Mouse (Mus musculus): ENCODE results near the gene Klhl22. TPM values are rescaled to one million over a fixed set of nuclear protein-coding genes. Genes with fewer than 3 reads are reported as not detected.

The Klhl22 gene
- polyA plus RNA-seq, 1 experiment from 2014 or later, result 76.6 TPM

GRCm38 (mm10) chr16:17835481-17835880 is 76.1 kb downstream of the Klhl22 start:
- Histone ChIP-seq H3K9ac (replicated peaks; ENCODE audit: low read depth, low read length) (no peak overlapping the region), H3K9me3 (ENCODE audit: control insufficient read depth, low read depth, low read length) (no peaks in the 10 kb centered on the region), H3K4me2 (replicated peaks; ENCODE audit: low read depth, low read length) (no peak overlapping the region), H3K4me1 (ENCODE audit: control insufficient read depth, insufficient read depth, low read length) (no peaks in the 10 kb centered on the region), H3K36me3 (ENCODE audit: control insufficient read depth, insufficient read depth, low read length) (peaks cover 2% of the 10 kb centered on the region; the same call in 1 of the 2 replicates), H3K27me3 (ENCODE audit: control insufficient read depth, insufficient read depth, low read length) (peaks cover 57% of the 10 kb centered on the region), H3K27ac (ENCODE audit: low read length) (no peak overlapping the region), H3K4me3 (ENCODE audit: low read depth, low read length) (no peak overlapping the region)
- WGBS, result 45% methylated on average over 13 of the region's 13 CpGs
- ATAC-seq (ENCODE audit: insufficient number of reproducible peaks, insufficient read depth, low FRiP score, low read depth), result no peak

- 78% methylated on average over 6 of the region's 6 CpGs for WGBS
- Histone ChIP-seq H3K9ac (replicated peaks; ENCODE audit: low read depth, low read length) (no peak within 1 kb of the TSS), H3K36me3 (ENCODE audit: control insufficient read depth, insufficient read depth, low read length) (peaks cover 24% of the 10 kb centered on the region), H3K9me3 (ENCODE audit: control insufficient read depth, low read depth, low read length) (no peaks in the 10 kb centered on the region), H3K4me1 (ENCODE audit: control insufficient read depth, insufficient read depth, low read length) (no peaks in the 10 kb centered on the region), H3K4me2 (replicated peaks; ENCODE audit: low read depth, low read length) (no peak within 1 kb of the TSS), H3K27ac (ENCODE audit: low read length) (no peak within 1 kb of the TSS), H3K27me3 (ENCODE audit: control insufficient read depth, insufficient read depth, low read length) (peaks cover 33% of the 10 kb centered on the region), H3K4me3 (ENCODE audit: low read depth, low read length) (no peak within 1 kb of the TSS)
- no peak for ATAC-seq (ENCODE audit: insufficient number of reproducible peaks, insufficient read depth, low FRiP score, low read depth)
Measured at GRCm38 (mm10) chr16:17838051-17838450, 78.6 kb downstream of the Klhl22 start, which contains the start of gene Car15. Car15 (minus strand) TSS chr16:17838364.

GRCm38 (mm10) chr16:17839976-17840375 is 80.6 kb downstream of the Klhl22 start:
- Histone ChIP-seq H3K4me1 (ENCODE audit: control insufficient read depth, insufficient read depth, low read length) (no peaks in the 10 kb centered on the region), H3K4me2 (replicated peaks; ENCODE audit: low read depth, low read length) (no peak overlapping the region), H3K4me3 (ENCODE audit: low read depth, low read length) (no peak overlapping the region), H3K27me3 (ENCODE audit: control insufficient read depth, insufficient read depth, low read length) (peaks cover 16% of the 10 kb centered on the region), H3K36me3 (ENCODE audit: control insufficient read depth, insufficient read depth, low read length) (peaks cover 41% of the 10 kb centered on the region), H3K9me3 (ENCODE audit: control insufficient read depth, low read depth, low read length) (no peaks in the 10 kb centered on the region), H3K27ac (ENCODE audit: low read length) (no peak overlapping the region), H3K9ac (replicated peaks; ENCODE audit: low read depth, low read length) (no peak overlapping the region)
- 88% methylated on average over 4 of the region's 4 CpGs for WGBS
- ATAC-seq (ENCODE audit: insufficient number of reproducible peaks, insufficient read depth, low FRiP score, low read depth), result no peak

- Histone ChIP-seq H3K27ac (ENCODE audit: low read length) (no peak overlapping the region), H3K9ac (replicated peaks; ENCODE audit: low read depth, low read length) (no peak overlapping the region), H3K27me3 (ENCODE audit: control insufficient read depth, insufficient read depth, low read length) (no peaks in the 10 kb centered on the region), H3K9me3 (ENCODE audit: control insufficient read depth, low read depth, low read length) (no peaks in the 10 kb centered on the region), H3K36me3 (ENCODE audit: control insufficient read depth, insufficient read depth, low read length) (peaks cover 64% of the 10 kb centered on the region), H3K4me2 (replicated peaks; ENCODE audit: low read depth, low read length) (no peak overlapping the region), H3K4me1 (ENCODE audit: control insufficient read depth, insufficient read depth, low read length) (no peaks in the 10 kb centered on the region), H3K4me3 (ENCODE audit: low read depth, low read length) (no peak overlapping the region)
- WGBS, result 96% methylated on average over 7 of the region's 7 CpGs
- ATAC-seq (ENCODE audit: insufficient number of reproducible peaks, insufficient read depth, low FRiP score, low read depth), result no peak
Measured at GRCm38 (mm10) chr16:17842437-17842836, 83.0 kb downstream of the Klhl22 start.

Other genes with a start within 250 kb of the Klhl22 start
- 55.1 and 60.5 TPM in 2 replicates for gene Thap7, start 228.5 kb upstream of the Klhl22 start, polyA plus RNA-seq (2014; fragmentation: Nextera tagmentation; extraction: Ambion mirVana)
- 0.27 and 0.35 TPM in 2 replicates for gene Lrrc74b, start 198.4 kb upstream of the Klhl22 start, polyA plus RNA-seq (2014; fragmentation: Nextera tagmentation; extraction: Ambion mirVana)
- gene P2rx6, start 197.7 kb upstream of the Klhl22 start, polyA plus RNA-seq (2014; fragmentation: Nextera tagmentation; extraction: Ambion mirVana), result 0.90 and 0.93 TPM in 2 replicates
- gene Slc7a4, start 176.4 kb upstream of the Klhl22 start, polyA plus RNA-seq (2014; fragmentation: Nextera tagmentation; extraction: Ambion mirVana), result 13.0 and 15.2 TPM in 2 replicates
- 38.7 and 42.6 TPM in 2 replicates for gene Smpd4, start 140.3 kb upstream of the Klhl22 start, polyA plus RNA-seq (2014; fragmentation: Nextera tagmentation; extraction: Ambion mirVana)
- gene Ccdc74a, start 113.1 kb upstream of the Klhl22 start, polyA plus RNA-seq (2014; fragmentation: Nextera tagmentation; extraction: Ambion mirVana), result 5.6 and 5.9 TPM in 2 replicates
- gene Med15, start 26.7 kb upstream of the Klhl22 start, polyA plus RNA-seq (2014; fragmentation: Nextera tagmentation; extraction: Ambion mirVana), result 45.8 and 47.5 TPM in 2 replicates
- gene Scarf2, start 37.7 kb downstream of the Klhl22 start, polyA plus RNA-seq (2014; fragmentation: Nextera tagmentation; extraction: Ambion mirVana), result 17.8 and 23.3 TPM in 2 replicates
- not detected in 2 replicates for gene B830017H08Rik, start 73.5 kb downstream of the Klhl22 start, polyA plus RNA-seq (2014; fragmentation: Nextera tagmentation; extraction: Ambion mirVana)
- 2.4 and 3.4 TPM in 2 replicates for gene Car15, start 78.7 kb downstream of the Klhl22 start, polyA plus RNA-seq (2014; fragmentation: Nextera tagmentation; extraction: Ambion mirVana)
- gene Gm20518, start 132.1 kb downstream of the Klhl22 start, polyA plus RNA-seq (2014; fragmentation: Nextera tagmentation; extraction: Ambion mirVana), result 0.13 and 0.41 TPM in 2 replicates
- gene Tssk1, start 134.6 kb downstream of the Klhl22 start, polyA plus RNA-seq (2014; fragmentation: Nextera tagmentation; extraction: Ambion mirVana), result 0.08 and 0.09 TPM in 2 replicates
- gene Dgcr2, start 138.9 kb downstream of the Klhl22 start, polyA plus RNA-seq (2014; fragmentation: Nextera tagmentation; extraction: Ambion mirVana), result 92.8 and 93.9 TPM in 2 replicates
- not detected in 2 replicates for gene Tssk2, start 139.0 kb downstream of the Klhl22 start, polyA plus RNA-seq (2014; fragmentation: Nextera tagmentation; extraction: Ambion mirVana)
- gene Ess2, start 151.7 kb downstream of the Klhl22 start, polyA plus RNA-seq (2014; fragmentation: Nextera tagmentation; extraction: Ambion mirVana), result 36.0 and 38.1 TPM in 2 replicates
- gene Gsc2, start 155.4 kb downstream of the Klhl22 start, polyA plus RNA-seq (2014; fragmentation: Nextera tagmentation; extraction: Ambion mirVana), result not detected in 2 replicates
- 93.4 and 96.2 TPM in 2 replicates for gene Slc25a1, start 168.6 kb downstream of the Klhl22 start, polyA plus RNA-seq (2014; fragmentation: Nextera tagmentation; extraction: Ambion mirVana)
- not detected in 2 replicates for gene Vpreb2, start 220.8 kb downstream of the Klhl22 start, polyA plus RNA-seq (2014; fragmentation: Nextera tagmentation; extraction: Ambion mirVana)

Measured in stomach, embryonic 14.5 days (tissue).